Comparison of ENCODE assay signal across 25 mouse cellular contexts in the genomic region with DNA sequence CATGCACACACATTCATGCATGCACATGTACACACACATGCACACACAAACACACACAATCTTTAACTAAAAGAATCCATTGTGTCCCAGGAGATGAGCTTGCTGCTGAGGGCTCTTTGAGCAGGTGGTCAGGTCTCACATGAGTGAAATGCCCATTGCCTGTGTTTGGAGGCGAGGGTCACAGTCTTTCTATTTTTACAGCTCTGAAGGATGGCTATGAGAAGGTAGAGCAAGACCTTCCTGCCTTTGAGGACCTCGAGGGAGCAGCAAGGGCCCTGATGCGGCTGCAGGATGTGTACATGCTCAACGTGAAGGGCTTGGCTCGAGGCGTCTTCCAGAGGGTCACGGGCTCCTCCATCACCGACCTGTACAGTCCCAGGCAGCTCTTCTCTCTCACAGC. TPM values are rescaled to one million over a fixed set of nuclear protein-coding genes. Genes with fewer than 3 reads are reported as not detected.
DNase-seq lines count a peak whose midpoint lies in the region; ATAC-seq lines count a peak whose summit lies in the region.
"Had no signal": no experiment of that assay in that cellular context is flagged by ENCODE, and none has a peak within 500 bp of the region (broad histone marks: within the 10 kb centered on the region; RNA-seq: fewer than 3 reads in every experiment).

No protein-coding gene starts in this region.

- no peak overlapping the region for H3K27ac ChIP-seq in forebrain, embryonic 11.5 days (ENCODE audit: low read depth, low read length)
- H3K27ac ChIP-seq in forebrain, embryonic 13.5 days: no peak overlapping the region
- H3K27ac ChIP-seq in heart, embryonic 10.5 days: no peak overlapping the region
- no peak overlapping the region for H3K27ac ChIP-seq in midbrain, embryonic 10.5 days (replicated peaks)
- no peak overlapping the region for H3K27ac ChIP-seq in midbrain, embryonic 15.5 days
- H3K27ac ChIP-seq in limb, embryonic 10.5 days: no peak overlapping the region
- H3K27ac ChIP-seq: embryonic facial prominence, embryonic 10.5 days; embryonic facial prominence, embryonic 12.5 days; forebrain, embryonic 12.5 days; forebrain, embryonic 15.5 days had no signal

- H3K27me3 ChIP-seq in forebrain, embryonic 11.5 days (ENCODE audit: control insufficient read depth, insufficient read depth, low read length): no peaks in the 10 kb centered on the region
- H3K27me3 ChIP-seq in forebrain, embryonic 13.5 days: no peaks in the 10 kb centered on the region
- H3K27me3 ChIP-seq in heart, embryonic 10.5 days (ENCODE audit: insufficient read depth, poor library complexity, severe bottlenecking): peaks cover 13% of the 10 kb centered on the region; the same call in 1 of the 2 replicates
- no peaks in the 10 kb centered on the region for H3K27me3 ChIP-seq in midbrain, embryonic 10.5 days (ENCODE audit: low read depth, poor library complexity, severe bottlenecking)
- H3K27me3 ChIP-seq in midbrain, embryonic 15.5 days (replicated peaks): no peaks in the 10 kb centered on the region
- peaks cover 9% of the 10 kb centered on the region for H3K27me3 ChIP-seq in limb, embryonic 10.5 days (ENCODE audit: low read depth, poor library complexity, severe bottlenecking)
- H3K27me3 ChIP-seq: embryonic facial prominence, embryonic 12.5 days; forebrain, embryonic 12.5 days; forebrain, embryonic 15.5 days; Patski had no signal

- no peak overlapping the region for H3K9ac ChIP-seq in forebrain, embryonic 11.5 days (ENCODE audit: low read length)
- H3K9ac ChIP-seq in forebrain, embryonic 13.5 days: no peak overlapping the region
- H3K9ac ChIP-seq in midbrain, embryonic 15.5 days: no peak overlapping the region
- H3K9ac ChIP-seq: embryonic facial prominence, embryonic 12.5 days; forebrain, embryonic 12.5 days; forebrain, embryonic 15.5 days had no signal

- H3K9me3 ChIP-seq in forebrain, embryonic 11.5 days (ENCODE audit: control insufficient read depth, low read length): no peaks in the 10 kb centered on the region
- H3K9me3 ChIP-seq in forebrain, embryonic 13.5 days (replicated peaks): no peaks in the 10 kb centered on the region
- no peaks in the 10 kb centered on the region for H3K9me3 ChIP-seq in heart, embryonic 10.5 days
- H3K9me3 ChIP-seq in midbrain, embryonic 10.5 days (replicated peaks): no peaks in the 10 kb centered on the region
- no peaks in the 10 kb centered on the region for H3K9me3 ChIP-seq in midbrain, embryonic 15.5 days
- no peaks in the 10 kb centered on the region for H3K9me3 ChIP-seq in limb, embryonic 10.5 days (replicated peaks)
- H3K9me3 ChIP-seq: embryonic facial prominence, embryonic 12.5 days; forebrain, embryonic 12.5 days; forebrain, embryonic 15.5 days had no signal

- ATAC-seq in forebrain, embryonic 11.5 days (replicated peaks; ENCODE audit: low FRiP score): no peak
- no peak for ATAC-seq in forebrain, embryonic 13.5 days
- ATAC-seq in midbrain, embryonic 15.5 days (replicated peaks): no peak
- ATAC-seq: activated CD4-positive, CD25-positive, alpha-beta regulatory T cell, adult 4 months; CD4-positive, CD25-positive, alpha-beta regulatory T cell, adult 4 months; forebrain, embryonic 15.5 days; Patski had no signal

- 85% methylated on average over 8 of the region's 8 CpGs for WGBS in forebrain, embryonic 11.5 days
- WGBS in forebrain, embryonic 13.5 days: 81% methylated on average over 8 of the region's 8 CpGs
- 78% methylated on average over 8 of the region's 8 CpGs for WGBS in heart, embryonic 10.5 days
- WGBS in midbrain, embryonic 10.5 days: 90% methylated on average over 8 of the region's 8 CpGs
- 87% methylated on average over 8 of the region's 8 CpGs for WGBS in midbrain, embryonic 15.5 days
- 86% methylated on average over 8 of the region's 8 CpGs for WGBS in limb, embryonic 10.5 days

- H3K4me1 ChIP-seq in forebrain, embryonic 11.5 days (replicated peaks; ENCODE audit: control insufficient read depth, insufficient read depth, low read length): peaks cover 5% of the 10 kb centered on the region
- peaks cover 7% of the 10 kb centered on the region for H3K4me1 ChIP-seq in forebrain, embryonic 13.5 days
- peaks cover 11% of the 10 kb centered on the region for H3K4me1 ChIP-seq in heart, embryonic 10.5 days
- peaks cover 7% of the 10 kb centered on the region for H3K4me1 ChIP-seq in midbrain, embryonic 10.5 days
- H3K4me1 ChIP-seq in midbrain, embryonic 15.5 days: peaks cover 5% of the 10 kb centered on the region
- H3K4me1 ChIP-seq in limb, embryonic 10.5 days: peaks cover 11% of the 10 kb centered on the region

- H3K36me3 ChIP-seq in forebrain, embryonic 11.5 days (ENCODE audit: control insufficient read depth, insufficient read depth, low read length): no peaks in the 10 kb centered on the region
- no peaks in the 10 kb centered on the region for H3K36me3 ChIP-seq in forebrain, embryonic 13.5 days (ENCODE audit: poor library complexity, severe bottlenecking)
- H3K36me3 ChIP-seq in heart, embryonic 10.5 days: no peaks in the 10 kb centered on the region
- no peaks in the 10 kb centered on the region for H3K36me3 ChIP-seq in midbrain, embryonic 10.5 days
- no peaks in the 10 kb centered on the region for H3K36me3 ChIP-seq in midbrain, embryonic 15.5 days (replicated peaks)
- no peaks in the 10 kb centered on the region for H3K36me3 ChIP-seq in limb, embryonic 10.5 days
- H3K36me3 ChIP-seq: embryonic facial prominence, embryonic 10.5 days; forebrain, embryonic 12.5 days; forebrain, embryonic 15.5 days; G1E had no signal

- peak; percentile 48 for DNase-seq in forebrain, embryonic 11.5 days (ENCODE audit: low spot score)
- DNase-seq in heart, embryonic 10.5 days (ENCODE audit: low spot score): peak; percentile 72
- DNase-seq in heart, adult 8-10 months (ENCODE audit: low spot score): no peak
- peak; percentile 10 for DNase-seq in midbrain, embryonic 10.5 days (ENCODE audit: low spot score)
- peak; percentile 27 for DNase-seq in limb, embryonic 10.5 days (ENCODE audit: low spot score)
- DNase-seq: adrenal gland, adult 8-10 months; adrenal gland, postnatal 14 days; adrenal gland, postnatal 36 days; B cell, adult 2 months; cerebellum, adult 11-12 months; cerebellum, adult 2 months; cerebellum, adult 9-10 months; cerebellum, postnatal 10 days; cerebellum, postnatal 25 days had no signal

- no peak overlapping the region for H3K4me2 ChIP-seq in forebrain, embryonic 11.5 days (ENCODE audit: low read depth, low read length, severe bottlenecking)
- no peak overlapping the region for H3K4me2 ChIP-seq in forebrain, embryonic 13.5 days
- no peak overlapping the region for H3K4me2 ChIP-seq in midbrain, embryonic 15.5 days
- H3K4me2 ChIP-seq: embryonic facial prominence, embryonic 12.5 days; forebrain, embryonic 12.5 days; forebrain, embryonic 15.5 days had no signal

- H3K4me3 ChIP-seq in forebrain, embryonic 11.5 days (ENCODE audit: low read depth, low read length): no peak overlapping the region
- H3K4me3 ChIP-seq in forebrain, embryonic 13.5 days: no peak overlapping the region
- no peak overlapping the region for H3K4me3 ChIP-seq in heart, embryonic 10.5 days
- H3K4me3 ChIP-seq in midbrain, embryonic 10.5 days: no peak overlapping the region
- no peak overlapping the region for H3K4me3 ChIP-seq in midbrain, embryonic 15.5 days
- no peak overlapping the region for H3K4me3 ChIP-seq in limb, embryonic 10.5 days
- H3K4me3 ChIP-seq: embryonic facial prominence, embryonic 10.5 days; embryonic facial prominence, embryonic 12.5 days; forebrain, embryonic 12.5 days; forebrain, embryonic 15.5 days had no signal

RNA-seq across cellular contexts. Expression of a gene that starts 8.2 kb away (rescaled TPM):
- polyA plus RNA-seq in forebrain, embryonic 11.5 days (2014; fragmentation: Nextera tagmentation; extraction: Ambion mirVana): 5.6 and 6.8 TPM in 2 replicates
- polyA plus RNA-seq in forebrain, embryonic 13.5 days (2015; fragmentation: Nextera tagmentation; extraction: Ambion mirVana): 1.0 and 1.5 TPM in 2 replicates
- polyA plus RNA-seq in heart, embryonic 10.5 days (2016; fragmentation: Nextera tagmentation; extraction: Ambion mirVana): 6.5 and 7.4 TPM in 2 replicates
- under 1 TPM in 3 of 4 experiments, not detected in 1; 0.12 to 0.29 (median 0.16) TPM for total RNA-seq in heart, adult 8-10 months (2022)
- polyA plus RNA-seq in midbrain, embryonic 10.5 days (2016; fragmentation: Nextera tagmentation; extraction: Ambion mirVana): 1.4 and 3.1 TPM in 2 replicates
- polyA plus RNA-seq in midbrain, embryonic 15.5 days (2015; fragmentation: Nextera tagmentation; extraction: Ambion mirVana): 6.5 and 6.8 TPM in 2 replicates
- 1.1 and 2.4 TPM in 2 replicates for polyA plus RNA-seq in limb, embryonic 10.5 days (2016; fragmentation: Nextera tagmentation; extraction: Ambion mirVana)
- total RNA-seq: CH12.LX had no signal
- polyA plus RNA-seq: CD4-positive, CD25-positive, alpha-beta regulatory T cell, adult 4 months; G1E had no signal
